Mouse (Mus musculus) limb, embryonic 14.5 days (tissue): Measurements from ENCODE around the gene Gtf2h4. TPM values are rescaled to one million over a fixed set of nuclear protein-coding genes. Genes with fewer than 3 reads are reported as not detected.
A peak's percentile ranks its signal among the peaks of the same experiment; 100 is the strongest.

Experiments used
- ATAC-seq: fragments of 200-750 bp; cut with Nextera tagmentation; 2 replicates; pipeline ENCODE4 v1.8.0; 2017; ENCODE audit warnings: low read depth, moderate number of reproducible peaks, moderate TSS enrichment; ENCODE audit not compliant: low FRiP score
- DNase-seq: peaks from one replicate; pipeline ENCODE4 v3.0.0-alpha.2; 2015; ENCODE audit warnings: low spot score
- H3K27ac ChIP-seq: fragments of 300-500 bp; sonication (generic); replicated peaks from 2 replicates; pipeline ENCODE4 v1.5.1; 2014; ENCODE audit warnings: low read depth, mild to moderate bottlenecking, low read length, moderate library complexity, mixed read lengths
- H3K27me3 ChIP-seq: fragments of 300-500 bp; sonication (generic); 2 replicates; pipeline ENCODE4 v1.6.1; 2014; ENCODE audit warnings: low read length, mixed read lengths; ENCODE audit not compliant: control insufficient read depth, insufficient read depth
- H3K36me3 ChIP-seq: fragments of 300-500 bp; sonication (generic); 2 replicates; pipeline ENCODE4 v1.6.1; 2014; ENCODE audit warnings: mild to moderate bottlenecking, low read length, moderate library complexity, mixed read lengths; ENCODE audit not compliant: control insufficient read depth, insufficient read depth
- H3K4me1 ChIP-seq: fragments of 300-500 bp; sonication (generic); 2 replicates; pipeline ENCODE4 v1.6.1; 2014; ENCODE audit warnings: antibody characterized with exemption, low read length, mixed read lengths; ENCODE audit not compliant: control insufficient read depth, insufficient read depth
- H3K4me2 ChIP-seq: fragments of 300-500 bp; sonication (generic); replicated peaks from 2 replicates; pipeline ENCODE4 v1.6.1; 2014; ENCODE audit warnings: low read depth, mild to moderate bottlenecking, low read length, moderate library complexity; ENCODE audit not compliant: severe bottlenecking
- H3K4me3 ChIP-seq: fragments of 300-500 bp; sonication (generic); replicated peaks from 2 replicates; pipeline ENCODE4 v1.5.1; 2014; ENCODE audit warnings: low read length
- H3K9ac ChIP-seq: fragments of 300-500 bp; sonication (generic); 2 replicates; pipeline ENCODE4 v1.6.1; 2014; ENCODE audit warnings: mild to moderate bottlenecking, low read depth, low read length, moderate library complexity; ENCODE audit not compliant: severe bottlenecking
- H3K9me3 ChIP-seq: fragments of 300-500 bp; sonication (generic); 2 replicates; pipeline ENCODE4 v1.6.1; 2016; ENCODE audit warnings: low read length; ENCODE audit not compliant: control insufficient read depth
- POLR2A ChIP-seq: fragments of 200-500 bp; IDR thresholded peaks from 2 replicates; pipeline ENCODE4 v1.8.0; 2012; ENCODE audit warnings: inconsistent platforms, mild to moderate bottlenecking, moderate library complexity, borderline replicate concordance; ENCODE audit not compliant: insufficient read depth, insufficient read length; ENCODE audit errors: extremely low read depth
- WGBS: fragments of 180-500 bp; shearing (Covaris S2); extraction: QIAGEN DNeasy Blood & Tissue Kit; methylation state at CpG from one replicate; pipeline ENCODE4 v1.1.7; 2014; 5-methylcytosine and 5-hydroxymethylcytosine counted together
- polyA plus RNA-seq, 2 experiments: library from polyadenylated mRNA; depleted of rRNA in 1 of 2; stranded (reverse) in 1 of 2; unstranded in 1 of 2; fragments of >200 nt; fragmentation: Nextera tagmentation in 1 of 2; extraction: Ambion mirVana in 1 of 2; gene quantifications; 2 replicates each; pipeline versions ENCODE4 v1.2.1 to v1.2.3; 2012 to 2014

Gtf2h4 gene
- polyA plus RNA-seq, 2 experiments: 40.7 to 43.0 TPM

- Histone ChIP-seq H3K4me2 (no peak within 1 kb of the TSS), H3K9ac (no peak within 1 kb of the TSS), H3K9me3 (no peaks in the 10 kb centered on the region), H3K27ac (no peak within 1 kb of the TSS), H3K27me3 (no peaks in the 10 kb centered on the region), H3K4me1 (peaks cover 5% of the 10 kb centered on the region; the same call in 1 of the 2 replicates), H3K4me3 (no peak within 1 kb of the TSS), H3K36me3 (no peaks in the 10 kb centered on the region)
- no peak for DNase-seq
- WGBS: 64% methylated on average over 13 of the region's 13 CpGs
- no peak for TF ChIP-seq POLR2A
- no peak for ATAC-seq
Measured at GRCm38 (mm10) chr17:35643609-35644236, 29.8 kb downstream of the Gtf2h4 start, which contains the start of gene Mucl3. TSS of gene Mucl3 (minus strand) at chr17:35643695.

DNA sequence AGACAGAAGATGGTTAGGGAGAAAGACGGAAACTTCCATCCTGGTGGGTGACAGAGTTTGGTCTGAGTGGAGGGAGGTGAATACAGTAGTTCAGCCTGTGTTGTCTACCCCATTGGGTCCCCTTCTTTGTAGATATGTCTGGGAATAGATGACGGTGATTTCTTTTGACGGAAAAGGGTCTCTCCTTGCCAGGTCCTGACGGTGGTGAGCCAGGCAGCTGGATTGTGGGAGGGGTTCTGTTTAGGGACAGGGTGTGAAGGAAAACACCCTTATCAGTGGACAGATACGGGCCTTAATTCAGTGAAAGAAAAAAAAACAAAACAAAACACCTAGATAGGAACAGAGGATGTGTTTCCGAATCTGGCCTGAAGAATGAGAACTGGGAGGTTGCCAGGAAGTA lies 34.2 kb downstream of the Gtf2h4 start:
- no peaks in the 10 kb centered on the region for H3K27me3 ChIP-seq
- H3K9me3 ChIP-seq: no peaks in the 10 kb centered on the region
- H3K4me2 ChIP-seq: peak overlapping the region; percentile 16
- no peak for TF ChIP-seq POLR2A
- no peak overlapping the region for H3K4me3 ChIP-seq
- 74% methylated on average over 6 of the region's 6 CpGs for WGBS
- H3K9ac ChIP-seq: no peak overlapping the region
- ATAC-seq (no peak), DNase-seq (no peak)
- peaks cover 15% of the 10 kb centered on the region for H3K4me1 ChIP-seq
- H3K36me3 ChIP-seq: no peaks in the 10 kb centered on the region
- H3K27ac ChIP-seq: peak overlapping the region; percentile 34; the same call in 1 of the 2 replicates

- peak; percentile 95 for DNase-seq
- Histone ChIP-seq H3K27ac (peak overlapping the region; percentile 34; the same call in 1 of the 2 replicates), H3K27me3 (no peaks in the 10 kb centered on the region), H3K36me3 (no peaks in the 10 kb centered on the region), H3K9ac (no peak overlapping the region), H3K4me3 (no peak overlapping the region), H3K4me1 (peaks cover 15% of the 10 kb centered on the region), H3K9me3 (no peaks in the 10 kb centered on the region), H3K4me2 (peak overlapping the region; percentile 22)
- ATAC-seq: peak; percentile 94
- no peak for TF ChIP-seq POLR2A
- 17% methylated on average over 14 of the region's 14 CpGs for WGBS
Measured at GRCm38 (mm10) chr17:35638475-35639190, 34.9 kb downstream of the Gtf2h4 start.

GRCm38 (mm10) chr17:35636363-35636762 lies 37.2 kb downstream of the Gtf2h4 start:
- peaks cover 15% of the 10 kb centered on the region for H3K4me1 ChIP-seq
- H3K4me3 ChIP-seq: no peak overlapping the region
- ATAC-seq: no peak
- no peak overlapping the region for H3K9ac ChIP-seq
- H3K27me3 ChIP-seq: no peaks in the 10 kb centered on the region
- no peak overlapping the region for H3K27ac ChIP-seq
- no peaks in the 10 kb centered on the region for H3K36me3 ChIP-seq
- peak overlapping the region; percentile 58 for H3K4me2 ChIP-seq
- no peaks in the 10 kb centered on the region for H3K9me3 ChIP-seq
- no peak for TF ChIP-seq POLR2A
- WGBS: 47% methylated on average over 5 of the region's 5 CpGs
- DNase-seq: peak; percentile 16

DNA sequence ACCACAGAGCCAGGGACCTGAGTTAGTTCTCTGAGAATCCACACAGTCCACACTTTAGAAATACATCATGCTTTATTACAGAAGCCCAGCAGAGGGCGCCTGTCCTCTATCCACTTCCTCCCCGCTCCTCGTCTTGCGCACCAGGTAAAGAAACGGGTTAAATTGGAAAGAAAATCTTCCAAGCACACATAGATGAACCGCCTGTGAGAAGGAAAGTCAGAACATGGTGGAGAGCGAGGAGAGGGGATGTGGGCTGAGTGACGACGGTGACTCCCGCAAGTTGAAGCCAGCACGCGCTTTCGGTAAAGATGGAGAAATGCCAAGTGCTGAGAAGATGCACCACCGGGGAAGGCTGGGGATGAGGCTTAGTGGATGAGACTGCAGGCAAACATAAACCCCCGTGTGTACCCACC lies 37.8 kb downstream of the Gtf2h4 start:
- Histone ChIP-seq H3K4me1 (peaks cover 15% of the 10 kb centered on the region), H3K27ac (0 out of 2 replicates have a peak overlapping the region, but pooled peaks have one; percentile 44), H3K9ac (peak overlapping the region; percentile 25; the same call in 1 of the 2 replicates), H3K4me2 (peak overlapping the region; percentile 58), H3K4me3 (peak overlapping the region; percentile 40), H3K9me3 (no peaks in the 10 kb centered on the region), H3K27me3 (no peaks in the 10 kb centered on the region), H3K36me3 (no peaks in the 10 kb centered on the region)
- WGBS: 3% methylated on average over 15 of the region's 15 CpGs
- TF ChIP-seq POLR2A: peak; percentile 32; the same call in 1 of the 2 replicates
- ATAC-seq (peak; percentile 49; the same call in 1 of the 2 replicates), DNase-seq (peak; percentile 91)
